Mouse (Mus musculus): Measurements from ENCODE around the gene Atp11c. TPM values are rescaled to one million over a fixed set of nuclear protein-coding genes. Genes with fewer than 3 reads are reported as not detected.
A peak's percentile ranks its signal among the peaks of the same experiment; 100 is the strongest.

The Atp11c gene
- 3.6 TPM in 2 replicates for polyA plus RNA-seq (2015; fragmentation: Nextera tagmentation; extraction: Ambion mirVana)

- no peaks in the 10 kb centered on the region for H3K9me3 ChIP-seq (ENCODE audit: control insufficient read depth, low read length)
- no peak for ATAC-seq
- no peak within 1 kb of the TSS for H3K4me2 ChIP-seq (ENCODE audit: low read depth, low read length)
- H3K27ac ChIP-seq (ENCODE audit: low read length), result no peak within 1 kb of the TSS
- no peaks in the 10 kb centered on the region for H3K27me3 ChIP-seq (replicated peaks; ENCODE audit: control insufficient read depth, insufficient read depth, low read length)
- H3K36me3 ChIP-seq (ENCODE audit: control insufficient read depth, insufficient read depth, low read length), result no peaks in the 10 kb centered on the region
- no peak within 1 kb of the TSS for H3K9ac ChIP-seq (ENCODE audit: low read depth, low read length)
- WGBS, result 61% methylated on average over 2 of the region's 2 CpGs
- H3K4me1 ChIP-seq (ENCODE audit: control insufficient read depth, insufficient read depth, low read length), result no peaks in the 10 kb centered on the region
- H3K4me3 ChIP-seq (ENCODE audit: low read length), result no peak within 1 kb of the TSS
Measured at GRCm38 (mm10) chrX:60592598-60592997, at the start of gene Atp11c. Atp11c (minus strand) TSS chrX:60592698.

GRCm38 (mm10) chrX:60609202-60609601 is 16.7 kb upstream of the Atp11c start:
- Histone ChIP-seq H3K4me2 (ENCODE audit: low read depth, low read length) (no peak overlapping the region), H3K4me1 (ENCODE audit: control insufficient read depth, insufficient read depth, low read length) (no peaks in the 10 kb centered on the region), H3K27me3 (replicated peaks; ENCODE audit: control insufficient read depth, insufficient read depth, low read length) (no peaks in the 10 kb centered on the region), H3K27ac (ENCODE audit: low read length) (no peak overlapping the region), H3K36me3 (ENCODE audit: control insufficient read depth, insufficient read depth, low read length) (no peaks in the 10 kb centered on the region), H3K9me3 (ENCODE audit: control insufficient read depth, low read length) (no peaks in the 10 kb centered on the region), H3K9ac (ENCODE audit: low read depth, low read length) (no peak overlapping the region), H3K4me3 (ENCODE audit: low read length) (no peak overlapping the region)
- WGBS, result 30% methylated on average over 3 of the region's 3 CpGs
- ATAC-seq, result no peak

GRCm38 (mm10) chrX:60570539-60570938 is 22.0 kb downstream of the Atp11c start:
- Histone ChIP-seq H3K9me3 (ENCODE audit: control insufficient read depth, low read length) (no peaks in the 10 kb centered on the region), H3K4me2 (ENCODE audit: low read depth, low read length) (no peak overlapping the region), H3K9ac (ENCODE audit: low read depth, low read length) (no peak overlapping the region), H3K36me3 (ENCODE audit: control insufficient read depth, insufficient read depth, low read length) (no peaks in the 10 kb centered on the region), H3K4me3 (ENCODE audit: low read length) (no peak overlapping the region), H3K27ac (ENCODE audit: low read length) (no peak overlapping the region), H3K27me3 (replicated peaks; ENCODE audit: control insufficient read depth, insufficient read depth, low read length) (no peaks in the 10 kb centered on the region), H3K4me1 (ENCODE audit: control insufficient read depth, insufficient read depth, low read length) (no peaks in the 10 kb centered on the region)
- no peak for ATAC-seq
- 19% methylated on average over 1 of the region's 1 CpGs for WGBS

- H3K27ac ChIP-seq (ENCODE audit: low read length), result no peak overlapping the region
- H3K27me3 ChIP-seq (replicated peaks; ENCODE audit: control insufficient read depth, insufficient read depth, low read length), result no peaks in the 10 kb centered on the region
Measured at GRCm38 (mm10) chrX:60569047-60569446, 23.5 kb downstream of the Atp11c start.

GRCm38 (mm10) chrX:60555242-60555641 is 37.3 kb downstream of the Atp11c start:
- ATAC-seq, result no peak
- 66% methylated on average over 4 of the region's 4 CpGs for WGBS

More at GRCm38 (mm10) chrX:60569047-60569446, 23.5 kb downstream of the Atp11c start:
- Histone ChIP-seq H3K4me1 (ENCODE audit: control insufficient read depth, insufficient read depth, low read length) (no peaks in the 10 kb centered on the region), H3K9me3 (ENCODE audit: control insufficient read depth, low read length) (no peaks in the 10 kb centered on the region), H3K4me3 (ENCODE audit: low read length) (no peak overlapping the region), H3K9ac (ENCODE audit: low read depth, low read length) (no peak overlapping the region), H3K4me2 (ENCODE audit: low read depth, low read length) (no peak overlapping the region), H3K36me3 (ENCODE audit: control insufficient read depth, insufficient read depth, low read length) (no peaks in the 10 kb centered on the region)
- ATAC-seq, result no peak

GRCm38 (mm10) chrX:60547444-60548304 is 44.8 kb downstream of the Atp11c start:
- no peaks in the 10 kb centered on the region for H3K4me1 ChIP-seq (ENCODE audit: control insufficient read depth, insufficient read depth, low read length)
- WGBS, result 12% methylated on average over 44 of the region's 113 CpGs
- peak; percentile 97 for ATAC-seq
- peak overlapping the region; percentile 57 for H3K4me3 ChIP-seq (ENCODE audit: low read length)
- H3K27ac ChIP-seq (ENCODE audit: low read length), result no peak overlapping the region
- no peaks in the 10 kb centered on the region for H3K36me3 ChIP-seq (ENCODE audit: control insufficient read depth, insufficient read depth, low read length)
- peak overlapping the region; percentile 57 for H3K9ac ChIP-seq (ENCODE audit: low read depth, low read length)
- peak overlapping the region; percentile 60 for H3K4me2 ChIP-seq (ENCODE audit: low read depth, low read length)
- no peaks in the 10 kb centered on the region for H3K9me3 ChIP-seq (ENCODE audit: control insufficient read depth, low read length)
- 0 out of 2 replicates have a peak, but pooled peaks cover 3% of the 10 kb centered on the region for H3K27me3 ChIP-seq (replicated peaks; ENCODE audit: control insufficient read depth, insufficient read depth, low read length)

More at GRCm38 (mm10) chrX:60555242-60555641, 37.3 kb downstream of the Atp11c start:
- H3K4me3 ChIP-seq (ENCODE audit: low read length), result no peak overlapping the region
- no peak overlapping the region for H3K9ac ChIP-seq (ENCODE audit: low read depth, low read length)
- no peaks in the 10 kb centered on the region for H3K4me1 ChIP-seq (ENCODE audit: control insufficient read depth, insufficient read depth, low read length)
- H3K36me3 ChIP-seq (ENCODE audit: control insufficient read depth, insufficient read depth, low read length), result no peaks in the 10 kb centered on the region
- H3K9me3 ChIP-seq (ENCODE audit: control insufficient read depth, low read length), result no peaks in the 10 kb centered on the region
- H3K27me3 ChIP-seq (replicated peaks; ENCODE audit: control insufficient read depth, insufficient read depth, low read length), result no peaks in the 10 kb centered on the region
- no peak overlapping the region for H3K27ac ChIP-seq (ENCODE audit: low read length)
- H3K4me2 ChIP-seq (ENCODE audit: low read depth, low read length), result no peak overlapping the region

GRCm38 (mm10) chrX:60547098-60547443 is 45.4 kb downstream of the Atp11c start:
- Histone ChIP-seq H3K27me3 (replicated peaks; ENCODE audit: control insufficient read depth, insufficient read depth, low read length) (0 out of 2 replicates have a peak, but pooled peaks cover 3% of the 10 kb centered on the region), H3K9ac (ENCODE audit: low read depth, low read length) (no peak overlapping the region; the same call in 1 of the 2 replicates), H3K4me2 (ENCODE audit: low read depth, low read length) (peak overlapping the region; percentile 60), H3K27ac (ENCODE audit: low read length) (no peak overlapping the region), H3K4me1 (ENCODE audit: control insufficient read depth, insufficient read depth, low read length) (no peaks in the 10 kb centered on the region), H3K4me3 (ENCODE audit: low read length) (peak overlapping the region; percentile 57), H3K36me3 (ENCODE audit: control insufficient read depth, insufficient read depth, low read length) (no peaks in the 10 kb centered on the region), H3K9me3 (ENCODE audit: control insufficient read depth, low read length) (no peaks in the 10 kb centered on the region)
- WGBS, result 20% methylated on average over 16 of the region's 16 CpGs
- peak; percentile 37; the same call in 1 of the 2 replicates for ATAC-seq

- H3K36me3 ChIP-seq (ENCODE audit: control insufficient read depth, insufficient read depth, low read length), result no peaks in the 10 kb centered on the region
- 53% methylated on average over 3 of the region's 3 CpGs for WGBS
- H3K27ac ChIP-seq (ENCODE audit: low read length), result no peak overlapping the region
- 0 out of 2 replicates have a peak, but pooled peaks cover 3% of the 10 kb centered on the region for H3K27me3 ChIP-seq (replicated peaks; ENCODE audit: control insufficient read depth, insufficient read depth, low read length)
- no peaks in the 10 kb centered on the region for H3K9me3 ChIP-seq (ENCODE audit: control insufficient read depth, low read length)
- ATAC-seq, result no peak
- no peaks in the 10 kb centered on the region for H3K4me1 ChIP-seq (ENCODE audit: control insufficient read depth, insufficient read depth, low read length)
- H3K9ac ChIP-seq (ENCODE audit: low read depth, low read length), result no peak overlapping the region
- no peak overlapping the region for H3K4me2 ChIP-seq (ENCODE audit: low read depth, low read length)
- H3K4me3 ChIP-seq (ENCODE audit: low read length), result no peak overlapping the region
Measured at GRCm38 (mm10) chrX:60545906-60546305, 46.6 kb downstream of the Atp11c start.

GRCm38 (mm10) chrX:60545444-60545843 is 47.1 kb downstream of the Atp11c start:
- Histone ChIP-seq H3K27me3 (replicated peaks; ENCODE audit: control insufficient read depth, insufficient read depth, low read length) (0 out of 2 replicates have a peak, but pooled peaks cover 3% of the 10 kb centered on the region), H3K4me2 (ENCODE audit: low read depth, low read length) (no peak overlapping the region), H3K27ac (ENCODE audit: low read length) (no peak overlapping the region), H3K4me1 (ENCODE audit: control insufficient read depth, insufficient read depth, low read length) (no peaks in the 10 kb centered on the region), H3K4me3 (ENCODE audit: low read length) (no peak overlapping the region), H3K36me3 (ENCODE audit: control insufficient read depth, insufficient read depth, low read length) (no peaks in the 10 kb centered on the region), H3K9ac (ENCODE audit: low read depth, low read length) (no peak overlapping the region), H3K9me3 (ENCODE audit: control insufficient read depth, low read length) (no peaks in the 10 kb centered on the region)
- WGBS, result 44% methylated on average over 1 of the region's 1 CpGs
- ATAC-seq, result no peak
